Mouse (Mus musculus) forebrain, embryonic 14.5 days (tissue): ENCODE data around the gene Pcdh11x. TPM values are rescaled to one million over a fixed set of nuclear protein-coding genes. Genes with fewer than 3 reads are reported as not detected.

Experiments used
- polyA plus RNA-seq: library from polyadenylated mRNA; unstranded; fragments of >200 nt; fragmentation: Nextera tagmentation; extraction: Ambion mirVana; gene quantifications from 2 replicates; pipeline ENCODE4 v1.2.1, GENCODE M21; 2014

Pcdh11x gene
- polyA plus RNA-seq, 1 experiment from 2014 or later = 13.9 TPM

Other genes starting within 250 kb of the Pcdh11x start
- gene H2afb3, start 22.8 kb downstream of the Pcdh11x start, polyA plus RNA-seq = not detected in 2 replicates